Mouse (Mus musculus): ENCODE measurements around the gene Aptx. TPM values are rescaled to one million over a fixed set of nuclear protein-coding genes. Genes with fewer than 3 reads are reported as not detected.
A peak's percentile ranks its signal among the peaks of the same experiment; 100 is the strongest.

Aptx gene
- 14.7 and 16.2 TPM in 2 replicates for total RNA-seq (2012; rRNA removed)

- H3K4me3 ChIP-seq (ENCODE audit: insufficient read depth in 1 of 2, low read depth in 1 of 2, low read length in 2 of 2, poor library complexity in 1 of 2, severe bottlenecking in 1 of 2) = peak within 1 kb of the TSS; percentile 89 to 96
- peak; percentile 95 for DNase-seq (ENCODE audit: low read depth, low spot score)
- peaks cover 10 to 13% of the 10 kb centered on the region in 2 experiments; a peak in 3 of 4 replicates for H3K4me1 ChIP-seq (ENCODE audit: control insufficient read depth in 2 of 2, insufficient read depth in 2 of 2, low read length in 2 of 2, poor library complexity in 1 of 2)
- H3K36me3 ChIP-seq (ENCODE audit: control insufficient read depth, insufficient read depth, low read length, poor library complexity, severe bottlenecking) = no peaks in the 10 kb centered on the region
- H3K9ac ChIP-seq (ENCODE audit: insufficient read depth, low read depth, low read length, poor library complexity, severe bottlenecking) = peak within 1 kb of the TSS; percentile 84
- H3K27ac ChIP-seq (ENCODE audit: insufficient read depth, low read depth, low read length, poor library complexity, severe bottlenecking) = peak within 1 kb of the TSS; percentile 94
- in situ Hi-C loops (cut with MboI; ENCODE audit: low sequenced_read_pairs in 2 of 2, unreplicated experiment in 2 of 2) = no loop called here
- H3K9me3 ChIP-seq (ENCODE audit: control insufficient read depth, insufficient read depth, low read depth, low read length) = no peaks in the 10 kb centered on the region
- peak; percentile 78 for TF ChIP-seq CHD2 (IDR thresholded peaks at IDR 0.05; ENCODE audit: low read depth, low read length)
- TF ChIP-seq HCFC1 (IDR thresholded peaks at IDR 0.05; ENCODE audit: borderline replicate concordance, insufficient read depth, low read length) = peak; percentile 76
- TF ChIP-seq ZNF384 (IDR thresholded peaks at IDR 0.05; ENCODE audit: low read depth, low read length) = no peak
- no peak for TF ChIP-seq ZC3H11A (IDR thresholded peaks at IDR 0.05; ENCODE audit: borderline replicate concordance, low read depth, low read length)
- TF ChIP-seq MAFK (IDR thresholded peaks at IDR 0.05; ENCODE audit: insufficient read depth, low read depth, low read length) = no peak
Observed at GRCm38 (mm10) chr4:40702797-40703709, at the start of gene Aptx. Aptx (minus strand) TSS chr4:40703194.

- Histone ChIP-seq H3K36me3 (ENCODE audit: control insufficient read depth, insufficient read depth, low read length, poor library complexity, severe bottlenecking) (peaks cover 31% of the 10 kb centered on the region), H3K27ac (ENCODE audit: insufficient read depth, low read depth, low read length, poor library complexity, severe bottlenecking) (no peak overlapping the region), H3K4me3 (ENCODE audit: insufficient read depth in 1 of 2, low read depth in 1 of 2, low read length in 2 of 2, poor library complexity in 1 of 2, severe bottlenecking in 1 of 2) (no peak overlapping the region), H3K4me1 (ENCODE audit: control insufficient read depth in 2 of 2, insufficient read depth in 2 of 2, low read length in 2 of 2, poor library complexity in 1 of 2) (no peaks in the 10 kb centered on the region), H3K9ac (ENCODE audit: insufficient read depth, low read depth, low read length, poor library complexity, severe bottlenecking) (no peak overlapping the region), H3K9me3 (ENCODE audit: control insufficient read depth, insufficient read depth, low read depth, low read length) (no peaks in the 10 kb centered on the region)
- TF ChIP-seq MAFK (IDR thresholded peaks at IDR 0.05; ENCODE audit: insufficient read depth, low read depth, low read length) (no peak), HCFC1 (IDR thresholded peaks at IDR 0.05; ENCODE audit: borderline replicate concordance, insufficient read depth, low read length) (no peak), CHD2 (IDR thresholded peaks at IDR 0.05; ENCODE audit: low read depth, low read length) (no peak), ZNF384 (IDR thresholded peaks at IDR 0.05; ENCODE audit: low read depth, low read length) (no peak), ZC3H11A (IDR thresholded peaks at IDR 0.05; ENCODE audit: borderline replicate concordance, low read depth, low read length) (no peak)
- in situ Hi-C loops (cut with MboI; ENCODE audit: low sequenced_read_pairs in 2 of 2, unreplicated experiment in 2 of 2) = loop anchor here (10.0 to 25.0 kb wide), 2 partner anchors 259 to 477 kb away; no protein-coding TSS in a partner anchor
- no peak for DNase-seq (ENCODE audit: low read depth, low spot score)
Observed at GRCm38 (mm10) chr4:40735351-40735750, 32.4 kb upstream of the Aptx start.

GRCm38 (mm10) chr4:40731262-40731661 lies 28.3 kb upstream of the Aptx start:
- TF ChIP-seq ZNF384 (IDR thresholded peaks at IDR 0.05; ENCODE audit: low read depth, low read length) (no peak), HCFC1 (IDR thresholded peaks at IDR 0.05; ENCODE audit: borderline replicate concordance, insufficient read depth, low read length) (no peak), MAFK (IDR thresholded peaks at IDR 0.05; ENCODE audit: insufficient read depth, low read depth, low read length) (no peak), CHD2 (IDR thresholded peaks at IDR 0.05; ENCODE audit: low read depth, low read length) (no peak)
- DNase-seq (ENCODE audit: low read depth, low spot score) = no peak
- H3K9me3 ChIP-seq (ENCODE audit: control insufficient read depth, insufficient read depth, low read depth, low read length) = no peaks in the 10 kb centered on the region
- H3K4me3 ChIP-seq (ENCODE audit: insufficient read depth in 1 of 2, low read depth in 1 of 2, low read length in 2 of 2, poor library complexity in 1 of 2, severe bottlenecking in 1 of 2) = no peak overlapping the region
- H3K4me1 ChIP-seq (ENCODE audit: control insufficient read depth in 2 of 2, insufficient read depth in 2 of 2, low read length in 2 of 2, poor library complexity in 1 of 2) = 0 out of 4 replicates have a peak, but pooled peaks cover 0 to 2% of the 10 kb centered on the region in 2 experiments
- H3K27ac ChIP-seq (ENCODE audit: insufficient read depth, low read depth, low read length, poor library complexity, severe bottlenecking) = no peak overlapping the region
- in situ Hi-C loops (cut with MboI; ENCODE audit: low sequenced_read_pairs in 2 of 2, unreplicated experiment in 2 of 2) = loop anchor here (10.0 to 25.0 kb wide), 2 partner anchors 264 to 481 kb away; no protein-coding TSS in a partner anchor
- H3K36me3 ChIP-seq (ENCODE audit: control insufficient read depth, insufficient read depth, low read length, poor library complexity, severe bottlenecking) = peaks cover 27% of the 10 kb centered on the region
- H3K9ac ChIP-seq (ENCODE audit: insufficient read depth, low read depth, low read length, poor library complexity, severe bottlenecking) = no peak overlapping the region

GRCm38 (mm10) chr4:40727247-40727646 lies 24.3 kb upstream of the Aptx start:
- H3K36me3 ChIP-seq (ENCODE audit: control insufficient read depth, insufficient read depth, low read length, poor library complexity, severe bottlenecking) = peaks cover 29% of the 10 kb centered on the region
- no peak overlapping the region for H3K9ac ChIP-seq (ENCODE audit: insufficient read depth, low read depth, low read length, poor library complexity, severe bottlenecking)
- peak; percentile 39 for DNase-seq (ENCODE audit: low read depth, low spot score)
- TF ChIP-seq CHD2 (IDR thresholded peaks at IDR 0.05; ENCODE audit: low read depth, low read length) (no peak), ZC3H11A (IDR thresholded peaks at IDR 0.05; ENCODE audit: borderline replicate concordance, low read depth, low read length) (no peak), HCFC1 (IDR thresholded peaks at IDR 0.05; ENCODE audit: borderline replicate concordance, insufficient read depth, low read length) (no peak)
- peaks cover 3% of the 10 kb centered on the region in 2 experiments; a peak in 2 of 4 replicates for H3K4me1 ChIP-seq (ENCODE audit: control insufficient read depth in 2 of 2, insufficient read depth in 2 of 2, low read length in 2 of 2, poor library complexity in 1 of 2)
- H3K4me3 ChIP-seq (ENCODE audit: insufficient read depth in 1 of 2, low read depth in 1 of 2, low read length in 2 of 2, poor library complexity in 1 of 2, severe bottlenecking in 1 of 2) = no peak overlapping the region
- no peak overlapping the region for H3K27ac ChIP-seq (ENCODE audit: insufficient read depth, low read depth, low read length, poor library complexity, severe bottlenecking)
- in situ Hi-C loops (cut with MboI; ENCODE audit: low sequenced_read_pairs in 2 of 2, unreplicated experiment in 2 of 2) = loop anchor here in 1 of 2 experiments (25.0 kb wide), 1 partner anchor 485 kb away; no protein-coding TSS in a partner anchor
- no peaks in the 10 kb centered on the region for H3K9me3 ChIP-seq (ENCODE audit: control insufficient read depth, insufficient read depth, low read depth, low read length)
